Mouse (Mus musculus) kidney, postnatal 0 days (tissue): ENCODE results near the gene Rpn2. TPM values are rescaled to one million over a fixed set of nuclear protein-coding genes. Genes with fewer than 3 reads are reported as not detected.

Experiments used
- ATAC-seq: fragments of 200-750 bp; cut with Nextera tagmentation; replicated peaks from 2 replicates; pipeline ENCODE4 v1.8.0; 2017; ENCODE audit warnings: low read depth, moderate number of reproducible peaks, moderate TSS enrichment, moderate library complexity; ENCODE audit not compliant: low FRiP score
- DNase-seq: peaks from one replicate; pipeline ENCODE4 v3.0.0-alpha.2; 2016; ENCODE audit warnings: low spot score
- H3K27ac ChIP-seq: fragments of 300-500 bp; sonication (generic); 2 replicates; pipeline ENCODE4 v1.5.1; 2014; ENCODE audit warnings: mild to moderate bottlenecking
- H3K27me3 ChIP-seq: fragments of 300-500 bp; sonication (generic); 2 replicates; pipeline ENCODE4 v1.6.1; 2014; ENCODE audit warnings: low read length, mixed read lengths; ENCODE audit not compliant: insufficient read depth
- H3K36me3 ChIP-seq: fragments of 300-500 bp; sonication (generic); 2 replicates; pipeline ENCODE4 v1.6.1; 2014; ENCODE audit warnings: low read length, mixed read lengths; ENCODE audit not compliant: insufficient read depth
- H3K4me1 ChIP-seq: fragments of 300-500 bp; sonication (generic); replicated peaks from 2 replicates; pipeline ENCODE4 v1.6.1; 2014; ENCODE audit warnings: antibody characterized with exemption, low read length, mixed read lengths; ENCODE audit not compliant: insufficient read depth
- H3K4me2 ChIP-seq: fragments of 300-500 bp; sonication (generic); 2 replicates; pipeline ENCODE4 v1.6.1; 2014; ENCODE audit warnings: mild to moderate bottlenecking, low read length, moderate library complexity, mixed read lengths
- H3K4me3 ChIP-seq: fragments of 300-500 bp; sonication (generic); replicated peaks from 2 replicates; pipeline ENCODE4 v1.5.1; 2014; ENCODE audit warnings: low read depth, low read length
- H3K9ac ChIP-seq: fragments of 300-500 bp; sonication (generic); 2 replicates; pipeline ENCODE4 v1.6.1; 2014; ENCODE audit warnings: low read depth, low read length
- H3K9me3 ChIP-seq: fragments of 300-500 bp; sonication (generic); replicated peaks from 2 replicates; pipeline ENCODE4 v1.6.1; 2016; ENCODE audit warnings: low read length, inconsistent platforms, mixed read lengths
- CTCF ChIP-seq: IDR thresholded peaks from 2 replicates; pipeline ENCODE4 v1.5.1; 2016; ENCODE audit warnings: antibody characterized with exemption, low read depth, mild to moderate bottlenecking, moderate library complexity
- WGBS: fragments of 180-500 bp; shearing (Covaris S2); extraction: QIAGEN DNeasy Blood & Tissue Kit; methylation state at CpG from one replicate; pipeline ENCODE4 v1.1.7; 2014; 5-methylcytosine and 5-hydroxymethylcytosine counted together
- polyA plus RNA-seq: library from polyadenylated mRNA; unstranded; fragments of >200 nt; fragmentation: Nextera tagmentation; extraction: Ambion mirVana; gene quantifications from 2 replicates; pipeline ENCODE4 v1.2.1, GENCODE M21; 2015

Rpn2 gene
- 197 and 228 TPM in 2 replicates for polyA plus RNA-seq

GRCm38 (mm10) chr2:157278717-157279415 lies at the start of gene Rpn2:
Gene Rpn2 (plus strand): TSS chr2:157279017.
- peak within 1 kb of the TSS; percentile 92 for H3K27ac ChIP-seq
- no peaks in the 10 kb centered on the region for H3K9me3 ChIP-seq
- H3K36me3 ChIP-seq, result 0 out of 2 replicates have a peak, but pooled peaks cover 3% of the 10 kb centered on the region
- H3K27me3 ChIP-seq, result no peaks in the 10 kb centered on the region
- H3K4me2 ChIP-seq, result peak within 1 kb of the TSS; percentile 75
- TF ChIP-seq CTCF, result no peak
- DNase-seq, result peak; percentile 98
- peak within 1 kb of the TSS; percentile 83 for H3K4me3 ChIP-seq
- peak; percentile 100 for ATAC-seq
- peak within 1 kb of the TSS; percentile 82 for H3K9ac ChIP-seq
- WGBS, result under 1% methylated on average over 64 of the region's 64 CpGs
- H3K4me1 ChIP-seq, result 0 out of 2 replicates have a peak, but pooled peaks cover 7% of the 10 kb centered on the region

DNA sequence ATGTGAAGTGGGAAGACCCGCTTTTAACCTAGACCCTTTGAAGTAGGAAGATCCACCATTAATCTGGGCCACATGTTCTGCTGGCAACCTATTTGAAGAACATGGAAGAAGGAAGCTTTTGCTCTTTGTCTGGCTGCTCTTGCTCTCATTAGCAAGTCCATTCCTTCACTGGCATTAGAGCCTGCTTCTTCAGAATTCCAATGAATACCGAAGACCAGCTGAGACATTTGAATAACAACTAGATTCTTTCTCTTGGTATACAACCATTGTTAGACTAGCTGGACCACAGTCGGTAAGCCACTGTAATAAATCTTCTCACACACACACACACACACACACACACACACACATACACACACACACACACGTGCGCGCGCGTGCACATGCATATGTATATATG lies 42.9 kb upstream of the Rpn2 start:
- no peaks in the 10 kb centered on the region for H3K36me3 ChIP-seq
- 93% methylated on average over 8 of the region's 8 CpGs for WGBS
- no peak for ATAC-seq
- TF ChIP-seq CTCF, result no peak
- DNase-seq, result no peak
- H3K9me3 ChIP-seq, result no peaks in the 10 kb centered on the region
- H3K4me2 ChIP-seq, result no peak overlapping the region
- H3K4me1 ChIP-seq, result no peaks in the 10 kb centered on the region
- H3K9ac ChIP-seq, result no peak overlapping the region
- H3K27ac ChIP-seq, result no peak overlapping the region
- no peaks in the 10 kb centered on the region for H3K27me3 ChIP-seq
- no peak overlapping the region for H3K4me3 ChIP-seq

GRCm38 (mm10) chr2:157245001-157245400 lies 33.8 kb upstream of the Rpn2 start:
- ATAC-seq, result no peak
- Histone ChIP-seq H3K36me3 (no peaks in the 10 kb centered on the region), H3K27me3 (no peaks in the 10 kb centered on the region), H3K4me2 (no peak overlapping the region), H3K9me3 (no peaks in the 10 kb centered on the region), H3K9ac (no peak overlapping the region), H3K4me1 (no peaks in the 10 kb centered on the region), H3K4me3 (no peak overlapping the region), H3K27ac (no peak overlapping the region)
- DNase-seq, result no peak
- TF ChIP-seq CTCF, result no peak
- 13% methylated on average over 5 of the region's 5 CpGs for WGBS

- no peak overlapping the region for H3K9ac ChIP-seq
- no peak overlapping the region for H3K4me2 ChIP-seq
- H3K27me3 ChIP-seq, result no peaks in the 10 kb centered on the region
- DNase-seq (no peak), ATAC-seq (no peak)
- H3K36me3 ChIP-seq, result no peaks in the 10 kb centered on the region
- TF ChIP-seq CTCF, result no peak
- no peaks in the 10 kb centered on the region for H3K4me1 ChIP-seq
- no peak overlapping the region for H3K27ac ChIP-seq
- no peak overlapping the region for H3K4me3 ChIP-seq
- 67% methylated on average over 2 of the region's 2 CpGs for WGBS
- H3K9me3 ChIP-seq, result no peaks in the 10 kb centered on the region
Measured at GRCm38 (mm10) chr2:157245603-157246002, 33.2 kb upstream of the Rpn2 start.

DNA sequence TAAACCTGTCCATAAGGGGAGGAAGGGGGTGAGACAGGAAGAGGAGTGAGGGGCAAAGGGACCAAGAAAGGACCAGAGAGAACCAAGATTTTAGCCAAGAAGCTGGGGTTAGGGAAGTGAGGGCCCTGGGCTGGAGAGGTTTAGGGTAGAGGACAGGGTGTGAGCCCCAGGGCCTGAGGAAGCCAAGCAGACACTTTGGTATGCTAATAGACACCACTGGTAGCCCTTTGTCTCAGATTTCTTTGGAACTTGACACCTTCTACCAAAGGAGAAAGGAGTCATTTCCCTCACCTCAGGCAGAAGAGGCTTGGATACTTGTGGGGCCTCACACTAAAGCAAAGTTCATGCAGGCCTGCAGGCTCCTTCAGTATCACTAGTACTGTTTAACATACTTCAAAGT lies 30.7 kb upstream of the Rpn2 start:
- Histone ChIP-seq H3K27me3 (no peaks in the 10 kb centered on the region), H3K9ac (no peak overlapping the region), H3K9me3 (no peaks in the 10 kb centered on the region), H3K4me3 (no peak overlapping the region), H3K4me2 (no peak overlapping the region), H3K27ac (no peak overlapping the region), H3K36me3 (no peaks in the 10 kb centered on the region), H3K4me1 (no peaks in the 10 kb centered on the region)
- ATAC-seq, result no peak
- peak; percentile 11 for DNase-seq
- TF ChIP-seq CTCF, result no peak

DNA sequence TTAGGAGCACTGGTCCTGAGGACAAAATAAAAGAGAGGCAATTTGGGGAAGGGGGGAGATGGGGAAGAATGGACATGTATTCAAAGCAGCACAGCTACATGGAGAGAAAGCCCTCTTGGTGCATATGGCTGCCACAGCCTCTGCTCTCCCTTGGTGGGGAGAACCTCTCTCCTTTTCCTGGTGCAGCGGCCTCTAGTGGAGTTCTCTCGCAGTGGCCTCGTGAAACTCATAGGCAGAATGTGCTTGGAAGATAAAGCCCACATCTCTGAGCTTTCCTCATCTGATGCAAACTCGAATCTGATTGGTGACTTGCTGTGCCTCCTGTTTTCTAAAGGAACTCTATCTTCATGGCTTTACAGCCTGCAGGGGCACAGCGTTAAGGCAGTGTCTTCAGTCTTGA lies 19.1 kb upstream of the Rpn2 start:
- peak; percentile 76 for TF ChIP-seq CTCF
- no peak overlapping the region for H3K4me3 ChIP-seq
- no peaks in the 10 kb centered on the region for H3K36me3 ChIP-seq
- no peaks in the 10 kb centered on the region for H3K9me3 ChIP-seq
- DNase-seq, result peak; percentile 68
- no peak for ATAC-seq
- 3% methylated on average over 5 of the region's 5 CpGs for WGBS
- no peak overlapping the region for H3K4me2 ChIP-seq
- H3K27ac ChIP-seq, result no peak overlapping the region
- H3K4me1 ChIP-seq, result no peaks in the 10 kb centered on the region
- no peaks in the 10 kb centered on the region for H3K27me3 ChIP-seq
- no peak overlapping the region for H3K9ac ChIP-seq

GRCm38 (mm10) chr2:157261930-157262329 lies 16.9 kb upstream of the Rpn2 start:
- H3K36me3 ChIP-seq, result no peaks in the 10 kb centered on the region
- no peak overlapping the region for H3K27ac ChIP-seq
- H3K4me1 ChIP-seq, result no peaks in the 10 kb centered on the region
- TF ChIP-seq CTCF, result no peak
- H3K9me3 ChIP-seq, result no peaks in the 10 kb centered on the region
- DNase-seq (no peak), ATAC-seq (no peak)
- WGBS, result 78% methylated on average over 5 of the region's 5 CpGs
- no peak overlapping the region for H3K4me3 ChIP-seq
- no peaks in the 10 kb centered on the region for H3K27me3 ChIP-seq
- no peak overlapping the region for H3K4me2 ChIP-seq
- H3K9ac ChIP-seq, result no peak overlapping the region
